Mouse (Mus musculus) neural tube, embryonic 14.5 days (tissue): ENCODE data around the gene Ankrd27. TPM values are rescaled to one million over a fixed set of nuclear protein-coding genes. Genes with fewer than 3 reads are reported as not detected.

Source experiments
- ATAC-seq: fragments of 200-750 bp; cut with Nextera tagmentation; 2 replicates; pipeline ENCODE4 v1.8.0; 2017; ENCODE audit warnings: low read depth, mild to moderate bottlenecking, moderate TSS enrichment, moderate library complexity
- H3K27ac ChIP-seq: fragments of 300-500 bp; sonication (generic); 2 replicates; pipeline ENCODE4 v1.5.1; 2014; ENCODE audit warnings: low read depth, mild to moderate bottlenecking, control low read depth, low read length, moderate library complexity, mixed read lengths
- H3K27me3 ChIP-seq: fragments of 300-500 bp; sonication (generic); 2 replicates; pipeline ENCODE4 v1.6.1; 2014; ENCODE audit warnings: low read length; ENCODE audit not compliant: control insufficient read depth, insufficient read depth
- H3K36me3 ChIP-seq: fragments of 300-500 bp; sonication (generic); 2 replicates; pipeline ENCODE4 v1.6.1; 2014; ENCODE audit warnings: low read length, mixed read lengths; ENCODE audit not compliant: control insufficient read depth, insufficient read depth
- H3K4me1 ChIP-seq: fragments of 300-500 bp; sonication (generic); 2 replicates; pipeline ENCODE4 v1.6.1; 2014; ENCODE audit warnings: low read length; ENCODE audit not compliant: control insufficient read depth, insufficient read depth
- H3K4me2 ChIP-seq: fragments of 300-500 bp; sonication (generic); 2 replicates; pipeline ENCODE4 v1.6.1; 2014; ENCODE audit warnings: mild to moderate bottlenecking, low read depth, low read length, control low read depth
- H3K4me3 ChIP-seq: fragments of 300-500 bp; sonication (generic); 2 replicates; pipeline ENCODE4 v1.5.1; 2014; ENCODE audit warnings: low read depth, low read length, control low read depth, mixed read lengths
- H3K9ac ChIP-seq: fragments of 300-500 bp; sonication (generic); replicated peaks from 2 replicates; pipeline ENCODE4 v1.6.1; 2014; ENCODE audit warnings: low read depth, mild to moderate bottlenecking, control low read depth, low read length, mixed read lengths
- H3K9me3 ChIP-seq: fragments of 300-500 bp; sonication (generic); 2 replicates; pipeline ENCODE4 v1.6.1; 2016; ENCODE audit warnings: low read length; ENCODE audit not compliant: control insufficient read depth
- WGBS: fragments of 180-500 bp; shearing (Covaris S2); extraction: QIAGEN DNeasy Blood & Tissue Kit; methylation state at CpG from one replicate; pipeline ENCODE4 v1.1.7; 2014; 5-methylcytosine and 5-hydroxymethylcytosine counted together
- polyA plus RNA-seq: library from polyadenylated mRNA; unstranded; fragments of >200 nt; fragmentation: Nextera tagmentation; extraction: Ambion mirVana; gene quantifications from 2 replicates; pipeline ENCODE4 v1.2.1, GENCODE M21; 2014

Ankrd27 gene
- polyA plus RNA-seq, 1 experiment from 2014 or later = 18.5 TPM

DNA sequence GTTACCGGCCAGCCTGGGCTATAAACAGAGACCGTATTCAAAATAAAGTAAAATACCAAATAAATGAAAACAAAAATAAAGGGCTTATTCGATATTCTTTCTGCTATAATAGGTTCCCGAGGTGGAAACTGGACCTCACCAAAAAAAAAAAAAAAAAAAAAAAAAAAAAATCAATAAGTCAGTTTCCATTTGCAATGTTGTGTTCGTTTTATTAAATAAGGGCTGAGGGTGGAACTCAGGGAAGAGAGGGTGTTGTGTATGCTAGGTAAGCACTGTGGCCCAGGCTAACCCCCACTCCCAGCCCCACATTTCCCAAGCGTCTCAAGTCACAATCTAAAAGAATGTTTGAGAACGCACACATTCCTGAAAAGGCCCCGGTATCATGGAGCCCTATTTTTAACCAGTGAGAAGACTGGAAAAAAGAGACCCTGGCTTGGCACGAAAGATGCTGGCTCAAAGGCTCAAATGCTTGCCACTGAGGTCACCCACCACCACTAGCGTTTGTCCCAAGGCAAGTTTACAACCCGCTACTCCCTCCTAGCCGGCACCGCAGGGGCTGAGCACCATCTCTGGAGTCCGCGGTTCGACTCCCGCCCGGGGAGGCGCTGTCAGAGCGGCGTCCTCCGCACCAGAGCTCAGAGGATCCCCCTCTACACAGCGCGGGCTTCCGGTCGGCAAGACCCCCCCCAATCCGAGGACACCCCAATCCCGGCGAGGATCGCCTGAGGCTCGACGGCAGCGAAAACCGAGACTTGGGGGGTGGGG, 60.5 kb downstream of the Ankrd27 start:
- Histone ChIP-seq H3K4me2 (peak overlapping the region; percentile 69), H3K27ac (peak overlapping the region; percentile 72), H3K4me1 (no peaks in the 10 kb centered on the region), H3K36me3 (peaks cover 21% of the 10 kb centered on the region), H3K9me3 (no peaks in the 10 kb centered on the region), H3K9ac (peak overlapping the region; percentile 91), H3K27me3 (no peaks in the 10 kb centered on the region), H3K4me3 (peak overlapping the region; percentile 88)
- ATAC-seq = peak; percentile 69
- WGBS = 11% methylated on average over 34 of the region's 34 CpGs

DNA sequence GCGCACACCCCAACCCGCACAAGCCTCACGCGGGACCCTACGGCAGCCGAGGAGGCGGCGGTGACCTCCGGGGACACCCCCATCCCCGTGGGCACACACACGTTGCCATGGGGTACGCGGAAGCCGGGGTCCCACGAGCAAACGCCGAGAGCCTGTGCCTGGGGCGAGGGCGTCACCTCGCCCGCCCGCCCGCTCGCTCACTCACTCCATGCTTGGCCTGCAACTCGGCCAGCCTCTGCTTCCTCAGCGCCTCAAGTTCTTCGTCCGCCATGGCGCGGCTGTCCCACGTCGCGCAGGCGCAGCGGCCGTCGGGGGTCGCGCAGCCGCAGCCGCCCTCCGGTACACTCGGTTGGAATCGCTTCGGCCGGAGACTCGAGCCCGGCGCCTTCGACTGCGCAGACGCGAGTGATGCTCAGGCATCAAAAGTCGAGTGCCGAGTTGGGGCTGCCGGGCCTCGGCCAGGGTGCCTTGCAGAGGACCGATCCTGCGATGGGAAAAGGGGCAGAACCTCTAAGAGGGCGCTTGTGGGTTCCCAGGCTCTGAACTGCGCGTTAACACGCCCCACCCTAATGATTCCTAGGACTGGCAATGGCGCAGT, 61.2 kb downstream of the Ankrd27 start, which contains the start of gene Pdcd5:
Gene Pdcd5 (minus strand): TSS at position 421 of the 598 bp plus-strand sequence.
- peak; percentile 94 for ATAC-seq
- 2% methylated on average over 56 of the region's 64 CpGs for WGBS
- no peaks in the 10 kb centered on the region for H3K9me3 ChIP-seq

DNA sequence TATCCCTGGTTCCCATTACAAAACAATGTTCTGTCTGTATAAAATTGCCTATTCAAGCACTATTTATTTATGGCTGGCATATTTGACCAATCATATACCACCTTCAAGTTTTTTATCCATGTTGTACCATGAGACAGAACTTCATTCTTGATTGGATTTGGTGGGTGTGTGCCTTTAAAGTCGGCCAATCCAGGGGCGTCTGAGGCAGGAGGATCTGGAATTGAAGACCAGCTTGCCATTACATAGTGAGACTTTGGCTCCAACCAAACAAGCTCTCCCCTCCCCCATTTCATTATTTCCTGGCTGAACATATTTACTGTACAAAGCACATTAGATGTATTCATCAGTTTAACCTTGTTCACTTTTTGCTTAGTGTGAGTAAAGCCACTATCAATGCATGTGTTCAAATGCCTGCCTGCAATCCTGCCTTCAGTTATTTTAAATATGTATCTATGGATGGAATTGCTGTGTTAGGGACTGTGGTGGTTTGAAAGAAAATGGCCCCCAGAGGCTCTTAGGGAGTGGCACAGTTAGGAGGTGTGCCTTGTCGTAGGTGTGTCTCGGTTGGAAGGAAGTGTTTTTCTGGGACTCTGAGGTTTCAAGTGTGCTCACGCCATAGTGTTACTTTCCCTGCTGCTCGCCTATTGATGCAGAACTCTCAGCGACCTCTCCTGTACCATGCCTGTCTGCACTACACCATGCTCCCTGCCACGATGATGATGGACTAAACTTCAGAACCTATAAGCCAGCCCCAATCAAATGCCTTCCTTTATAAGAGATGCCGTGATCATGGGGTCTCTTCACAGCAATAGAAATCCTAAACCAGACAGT, 62.4 kb downstream of the Ankrd27 start:
- no peak overlapping the region for H3K4me2 ChIP-seq
- no peaks in the 10 kb centered on the region for H3K4me1 ChIP-seq
- no peak overlapping the region for H3K27ac ChIP-seq
- H3K36me3 ChIP-seq = peaks cover 6% of the 10 kb centered on the region
- H3K9me3 ChIP-seq = no peaks in the 10 kb centered on the region
- no peaks in the 10 kb centered on the region for H3K27me3 ChIP-seq
- no peak overlapping the region for H3K4me3 ChIP-seq
- 58% methylated on average over 9 of the region's 9 CpGs for WGBS
- no peak overlapping the region for H3K9ac ChIP-seq
- no peak for ATAC-seq

More for the DNA sequence above, 61.2 kb downstream of the Ankrd27 start, which contains the start of gene Pdcd5:
- H3K4me1 ChIP-seq = no peaks in the 10 kb centered on the region
- peak within 1 kb of the TSS; percentile 91 for H3K9ac ChIP-seq
- peak within 1 kb of the TSS; percentile 72 for H3K27ac ChIP-seq
- peaks cover 17% of the 10 kb centered on the region for H3K36me3 ChIP-seq
- peak within 1 kb of the TSS; percentile 69 for H3K4me2 ChIP-seq
- H3K4me3 ChIP-seq = peak within 1 kb of the TSS; percentile 88
- no peaks in the 10 kb centered on the region for H3K27me3 ChIP-seq

DNA sequence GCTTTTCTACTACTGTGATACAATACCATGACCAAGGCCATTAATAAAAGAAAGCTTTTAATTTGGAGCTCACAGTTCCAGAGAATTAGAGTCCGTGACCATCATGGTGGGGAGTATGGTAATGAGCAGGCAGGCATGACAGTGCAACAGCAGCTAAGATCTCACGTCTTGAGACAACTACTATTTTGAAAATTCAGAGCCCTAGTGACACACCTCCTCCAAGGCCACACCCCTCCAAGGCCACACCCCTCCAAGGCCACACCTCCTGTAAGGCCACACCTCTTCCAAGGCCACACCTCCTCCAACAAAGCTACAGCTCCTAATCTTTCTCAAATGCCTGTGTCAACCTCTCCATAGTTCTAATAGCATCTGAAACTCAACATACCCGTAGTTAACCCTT, 63.0 kb downstream of the Ankrd27 start:
- Histone ChIP-seq H3K27ac (no peak overlapping the region), H3K9me3 (no peaks in the 10 kb centered on the region), H3K9ac (no peak overlapping the region), H3K4me1 (no peaks in the 10 kb centered on the region), H3K27me3 (no peaks in the 10 kb centered on the region), H3K36me3 (peaks cover 6% of the 10 kb centered on the region; the same call in 1 of the 2 replicates), H3K4me2 (no peak overlapping the region), H3K4me3 (no peak overlapping the region)
- WGBS = 46% methylated on average over 3 of the region's 3 CpGs
- ATAC-seq = no peak

DNA sequence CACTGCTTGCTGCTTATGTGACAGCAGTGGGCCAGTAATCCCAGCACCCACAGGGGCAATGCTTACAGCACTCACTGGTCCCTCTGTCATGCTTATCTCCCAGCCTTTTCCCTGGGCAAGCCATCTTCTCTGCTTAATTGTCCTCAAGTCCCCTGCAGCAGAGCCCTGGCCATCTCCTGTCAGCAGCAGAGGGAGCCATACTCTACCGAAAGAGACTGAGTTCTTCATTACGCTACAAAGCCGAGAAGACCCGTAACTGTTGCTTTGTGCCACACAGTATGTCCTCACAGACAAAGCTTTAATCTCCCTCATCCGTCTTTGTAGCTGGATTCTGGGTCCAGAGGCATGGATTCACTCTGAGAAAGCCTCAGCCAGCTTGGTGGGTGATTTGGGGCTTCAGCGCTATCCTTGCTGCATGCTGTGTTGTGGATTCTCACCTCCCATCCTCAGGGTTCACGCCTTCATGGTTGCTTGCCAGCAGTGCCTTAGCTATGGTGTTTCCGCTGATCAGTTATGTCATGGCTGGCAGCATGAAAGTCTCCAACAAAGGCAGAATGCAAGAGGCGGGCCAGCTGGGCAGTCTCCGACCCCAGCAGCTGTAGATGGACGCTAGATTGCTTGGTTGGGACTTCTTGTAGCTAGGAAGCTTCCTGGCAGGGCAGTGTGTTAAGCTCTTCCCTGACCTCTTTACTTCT, 64.8 kb downstream of the Ankrd27 start:
- Histone ChIP-seq H3K4me2 (no peak overlapping the region), H3K27me3 (no peaks in the 10 kb centered on the region), H3K4me1 (no peaks in the 10 kb centered on the region), H3K27ac (no peak overlapping the region), H3K9ac (no peak overlapping the region), H3K4me3 (no peak overlapping the region), H3K36me3 (no peaks in the 10 kb centered on the region), H3K9me3 (no peaks in the 10 kb centered on the region)
- ATAC-seq = no peak
- WGBS = 80% methylated on average over 11 of the region's 11 CpGs

DNA sequence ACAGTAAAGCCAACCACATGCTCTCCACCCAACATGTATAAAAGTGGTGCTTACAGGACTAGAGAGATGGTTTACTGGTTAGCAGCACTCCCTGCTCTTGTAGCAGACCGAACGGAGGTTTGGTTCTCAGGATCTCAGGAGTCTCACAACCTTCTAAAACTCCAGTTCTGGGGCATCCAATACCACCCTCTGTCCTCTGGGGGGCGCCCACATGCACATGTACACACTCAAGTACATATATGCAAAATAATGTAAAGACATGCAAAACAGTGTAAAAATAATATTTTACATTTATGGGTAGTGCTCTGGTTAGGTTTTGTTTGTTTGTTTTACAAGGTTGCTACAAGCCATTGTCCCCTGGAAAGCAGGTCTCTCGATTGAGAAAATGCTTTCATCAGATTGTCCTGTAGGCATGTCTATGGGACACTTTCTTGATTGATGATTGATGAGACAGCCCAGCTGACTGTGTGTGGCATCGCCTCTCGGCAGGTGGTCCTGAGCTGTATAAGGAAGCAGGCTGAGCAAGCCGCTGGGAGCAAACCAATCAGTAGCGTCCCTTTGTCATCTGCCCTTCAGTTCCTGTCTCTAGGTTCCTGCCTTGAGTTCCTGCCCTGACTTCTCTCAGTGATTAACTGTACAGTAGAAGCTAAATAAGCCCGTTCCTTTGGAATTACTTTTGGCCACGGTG, 65.7 kb downstream of the Ankrd27 start:
- Histone ChIP-seq H3K9ac (no peak overlapping the region), H3K27ac (no peak overlapping the region), H3K27me3 (no peaks in the 10 kb centered on the region), H3K36me3 (no peaks in the 10 kb centered on the region), H3K9me3 (no peaks in the 10 kb centered on the region), H3K4me3 (no peak overlapping the region), H3K4me2 (no peak overlapping the region), H3K4me1 (no peaks in the 10 kb centered on the region)
- no peak for ATAC-seq
- WGBS = 83% methylated on average over 10 of the region's 10 CpGs

DNA sequence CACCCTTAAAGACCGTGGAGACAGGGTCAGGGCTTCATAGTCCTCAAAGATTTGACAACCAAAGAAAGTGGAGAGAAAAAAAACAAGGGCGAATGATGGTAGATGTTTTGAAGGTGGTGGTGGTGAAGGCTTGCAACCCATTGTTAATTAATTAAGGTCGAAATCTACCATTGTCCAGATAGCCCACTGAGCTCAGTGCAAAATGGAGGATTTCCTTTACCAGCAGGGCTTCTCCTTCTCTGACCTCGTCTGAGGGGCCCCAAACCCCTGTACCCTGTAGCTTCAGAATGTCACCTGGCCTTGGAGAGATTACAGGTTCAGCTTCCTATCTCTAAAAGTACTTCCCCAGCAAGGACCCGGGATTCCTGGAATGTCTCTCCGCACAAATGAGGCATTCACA, 71.8 kb downstream of the Ankrd27 start:
- Histone ChIP-seq H3K9ac (no peak overlapping the region), H3K36me3 (no peaks in the 10 kb centered on the region), H3K4me3 (no peak overlapping the region), H3K9me3 (no peaks in the 10 kb centered on the region), H3K4me2 (no peak overlapping the region), H3K4me1 (no peaks in the 10 kb centered on the region), H3K27ac (no peak overlapping the region), H3K27me3 (no peaks in the 10 kb centered on the region)
- ATAC-seq = no peak
- WGBS = 48% methylated on average over 6 of the region's 6 CpGs

DNA sequence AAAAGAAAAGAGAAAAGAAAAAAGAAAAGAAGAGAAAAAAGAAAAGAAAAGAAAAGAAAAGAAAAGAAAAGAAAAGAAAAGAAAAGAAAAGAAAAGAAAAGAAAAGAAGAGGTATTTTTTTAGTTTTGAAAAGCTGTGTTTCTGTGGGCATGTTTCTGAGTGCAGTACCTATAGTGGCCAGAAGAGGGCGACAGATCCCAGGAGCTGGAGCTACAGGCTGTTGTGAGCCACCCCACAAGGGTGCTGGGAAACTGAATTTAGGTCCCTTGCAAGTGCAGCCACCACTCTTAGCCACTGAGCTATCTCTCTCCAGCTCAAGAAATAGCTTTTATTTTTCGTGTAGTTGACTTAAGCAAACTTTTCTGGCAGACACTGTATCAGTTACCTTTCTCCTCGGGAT, 73.1 kb downstream of the Ankrd27 start:
- WGBS = 57% methylated on average over 3 of the region's 3 CpGs
- no peak for ATAC-seq

More for the DNA sequence above, 73.1 kb downstream of the Ankrd27 start:
- Histone ChIP-seq H3K4me3 (no peak overlapping the region), H3K4me1 (0 out of 2 replicates have a peak, but pooled peaks cover 4% of the 10 kb centered on the region), H3K36me3 (no peaks in the 10 kb centered on the region), H3K27ac (no peak overlapping the region), H3K4me2 (no peak overlapping the region), H3K9me3 (no peaks in the 10 kb centered on the region), H3K27me3 (no peaks in the 10 kb centered on the region), H3K9ac (no peak overlapping the region)
